Comparison of ENCODE assay signal across 20 mouse cellular contexts in genomic region chr10:19112459-19112858, GRCm38 (mm10).
"Had no signal": no experiment of that assay in that cellular context is flagged by ENCODE, and none has a peak within 500 bp of the region (broad histone marks: within the 10 kb centered on the region; RNA-seq: fewer than 3 reads in every experiment).

No protein-coding gene starts in this region.

- H3K27me3 ChIP-seq: neural tube, embryonic 13.5 days; neural tube, embryonic 15.5 days; stomach, embryonic 15.5 days had no signal

- H3K9ac ChIP-seq: lung, embryonic 14.5 days; midbrain, embryonic 12.5 days; neural tube, embryonic 13.5 days; neural tube, embryonic 15.5 days; stomach, embryonic 15.5 days had no signal

- DNase-seq: lung, adult 18-20 months; lung, embryonic 14.5 days; lung, postnatal 10 days; lung, postnatal 4 days; midbrain, embryonic 14.5 days; retina, postnatal 1 day; right cerebral cortex, adult 18-20 months; right cerebral cortex, postnatal 25 days; right cerebral cortex, postnatal 4 days; thymus, adult 2 months; thymus, postnatal 25 days; thymus, postnatal 4 days had no signal

- H3K4me2 ChIP-seq: lung, embryonic 14.5 days; midbrain, embryonic 12.5 days; neural tube, embryonic 13.5 days; neural tube, embryonic 15.5 days; stomach, embryonic 15.5 days had no signal

- H3K4me1 ChIP-seq: neural tube, embryonic 13.5 days; neural tube, embryonic 15.5 days; stomach, embryonic 15.5 days had no signal

- H3K36me3 ChIP-seq: midbrain, embryonic 10.5 days; midbrain, embryonic 12.5 days; neural tube, embryonic 13.5 days; neural tube, embryonic 15.5 days; stomach, embryonic 15.5 days had no signal

- H3K27ac ChIP-seq: midbrain, embryonic 10.5 days; midbrain, embryonic 12.5 days; neural tube, embryonic 13.5 days; neural tube, embryonic 15.5 days; stomach, embryonic 15.5 days; stomach, postnatal 0 days had no signal

- ATAC-seq: midbrain, embryonic 16.5 days had no signal

- H3K9me3 ChIP-seq: midbrain, embryonic 10.5 days; midbrain, embryonic 12.5 days; neural tube, embryonic 13.5 days; neural tube, embryonic 15.5 days; stomach, embryonic 15.5 days had no signal

- H3K4me3 ChIP-seq: midbrain, embryonic 10.5 days; midbrain, embryonic 12.5 days; myocyte; neural tube, embryonic 13.5 days; neural tube, embryonic 15.5 days; stomach, embryonic 15.5 days had no signal
